ENCODE assay signal across 10 mouse cellular contexts in the genomic region with DNA sequence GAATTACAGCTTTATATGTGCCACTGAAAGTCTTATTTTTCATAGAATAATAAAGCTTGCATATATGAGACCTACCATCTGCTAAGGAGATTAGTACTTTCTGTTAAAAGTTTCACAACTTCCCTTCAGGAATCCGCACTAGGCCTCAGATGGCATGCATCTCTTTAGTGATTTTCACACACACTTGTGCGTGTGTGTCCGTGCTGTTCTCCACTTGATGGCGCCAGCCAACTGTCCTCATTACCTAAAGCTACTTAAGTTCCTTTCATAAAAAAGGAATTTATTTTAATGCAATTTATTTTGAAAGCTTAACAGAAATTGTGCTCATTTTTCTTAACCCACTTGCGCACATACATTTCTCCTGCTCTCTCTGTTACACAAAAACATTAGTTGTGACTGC. TPM values are rescaled to one million over a fixed set of nuclear protein-coding genes. Genes with fewer than 3 reads are reported as not detected.
DNase-seq lines count a peak whose midpoint lies in the region; ATAC-seq and TF ChIP-seq lines count a peak whose summit lies in the region.
"Had no signal": no experiment of that assay in that cellular context is flagged by ENCODE, and none has a peak within 500 bp of the region (broad histone marks: within the 10 kb centered on the region; RNA-seq: fewer than 3 reads in every experiment).

No protein-coding gene starts in this region.

- DNase-seq in heart, postnatal 10 days, result peak; percentile 15 to 44
- peak; percentile 32 for DNase-seq in right cerebral cortex, postnatal 4 days
- no peak for DNase-seq in right cerebral cortex, adult 2 months (ENCODE audit: low spot score in 2 of 2)
- peak; percentile 58 for DNase-seq in brain, embryonic 14.5 days (ENCODE audit: low read depth)
- DNase-seq in stomach, postnatal 0 days (ENCODE audit: low spot score), result peak; percentile 21
- no peak for DNase-seq in cerebellum, adult 11 months
- no peak for DNase-seq in c-Kit-positive CD71-positive TER-119-positive erythroid progenitor cells, embryonic 14.5 days (ENCODE audit: low spot score)
- DNase-seq: right cerebral cortex, postnatal 25 days had no signal

- TF ChIP-seq CTCF in brain, embryonic 14.5 days (IDR thresholded peaks at IDR 0.05; ENCODE audit: borderline replicate concordance, extremely low read depth, insufficient read depth, insufficient read length), result peak; percentile 37; the same call in 1 of the 2 replicates
- TF ChIP-seq CTCF in stomach, postnatal 0 days (IDR thresholded peaks at IDR 0.05; ENCODE audit: low read depth), result peak; percentile 76

- WGBS in heart, embryonic 11.5 days (ENCODE audit: insufficient replicate concordance), result 81% methylated on average over 5 of the region's 5 CpGs
- WGBS in stomach, postnatal 0 days, result 65% methylated on average over 5 of the region's 5 CpGs

- no peak overlapping the region for H3K4me2 ChIP-seq in heart, embryonic 11.5 days
- H3K4me2 ChIP-seq in stomach, postnatal 0 days (replicated peaks; ENCODE audit: low read depth), result no peak overlapping the region
- H3K4me2 ChIP-seq: heart, embryonic 15.5 days had no signal

- H3K4me1 ChIP-seq in heart, embryonic 11.5 days (ENCODE audit: control insufficient read depth, insufficient read depth, low read length), result peaks cover 6% of the 10 kb centered on the region; the same call in 1 of the 2 replicates
- H3K4me1 ChIP-seq in stomach, postnatal 0 days (replicated peaks; ENCODE audit: control insufficient read depth, insufficient read depth), result no peaks in the 10 kb centered on the region

- no peak for ATAC-seq in heart, embryonic 11.5 days (replicated peaks; ENCODE audit: insufficient number of reproducible peaks, low FRiP score, low TSS enrichment)
- no peak for ATAC-seq in stomach, postnatal 0 days (ENCODE audit: low FRiP score, low TSS enrichment)

- no peak overlapping the region for H3K4me3 ChIP-seq in heart, embryonic 11.5 days (ENCODE audit: low read depth, low read length)
- no peak overlapping the region for H3K4me3 ChIP-seq in stomach, postnatal 0 days (ENCODE audit: low read depth, low read length)
- H3K4me3 ChIP-seq: heart, embryonic 15.5 days had no signal

- TF ChIP-seq EP300 in stomach, postnatal 0 days (optimal IDR thresholded peaks at IDR 0.05), result no peak

- H3K36me3 ChIP-seq in heart, embryonic 11.5 days (ENCODE audit: control insufficient read depth, insufficient read depth, low read length), result no peaks in the 10 kb centered on the region
- H3K36me3 ChIP-seq in stomach, postnatal 0 days (ENCODE audit: control insufficient read depth, insufficient read depth, low read length), result peaks cover 5% of the 10 kb centered on the region; the same call in 1 of the 2 replicates

- TF ChIP-seq POLR2A in brain, embryonic 14.5 days (IDR thresholded peaks at IDR 0.05; ENCODE audit: borderline replicate concordance, extremely low read depth, insufficient read depth, insufficient read length, poor library complexity, severe bottlenecking), result no peak

- H3K9ac ChIP-seq in heart, embryonic 11.5 days (ENCODE audit: low read depth, low read length), result no peak overlapping the region
- H3K9ac ChIP-seq in stomach, postnatal 0 days (ENCODE audit: low read length), result no peak overlapping the region
- H3K9ac ChIP-seq: heart, embryonic 15.5 days had no signal

- no peaks in the 10 kb centered on the region for H3K27me3 ChIP-seq in heart, embryonic 11.5 days (ENCODE audit: control insufficient read depth, insufficient read depth, low read length)
- no peaks in the 10 kb centered on the region for H3K27me3 ChIP-seq in stomach, postnatal 0 days (ENCODE audit: control insufficient read depth, insufficient read depth, low read length)
- H3K27me3 ChIP-seq: heart, embryonic 15.5 days had no signal

- no peaks in the 10 kb centered on the region for H3K9me3 ChIP-seq in heart, embryonic 11.5 days (replicated peaks; ENCODE audit: control insufficient read depth, low read length)
- no peaks in the 10 kb centered on the region for H3K9me3 ChIP-seq in stomach, postnatal 0 days (ENCODE audit: control insufficient read depth, low read length)
- H3K9me3 ChIP-seq: heart, embryonic 15.5 days had no signal

- H3K27ac ChIP-seq in heart, embryonic 11.5 days (ENCODE audit: low read depth, low read length), result no peak overlapping the region
- H3K27ac ChIP-seq in stomach, postnatal 0 days (replicated peaks), result no peak overlapping the region
- H3K27ac ChIP-seq: heart, embryonic 15.5 days had no signal

- intact Hi-C loops in heart, postnatal 10 days (cut with DNase I), result loop anchor here (2.0 kb wide), 1 partner anchor 101 kb away; no protein-coding TSS in a partner anchor

RNA-seq across cellular contexts. Expression of gene Ube2d2b, which starts 40.4 kb away (rescaled TPM):
- total RNA-seq in heart, postnatal 10 days (2021), result not detected
- 0.57 TPM in 1 of 2 replicates, not detected in the other for polyA plus RNA-seq in heart, embryonic 11.5 days (2014; fragmentation: Nextera tagmentation; extraction: Ambion mirVana)
- polyA plus RNA-seq in brain, embryonic 14.5 days (2012; rRNA removed), result not detected in 2 replicates
- not detected in 2 replicates for polyA plus RNA-seq in stomach, postnatal 0 days (2015; fragmentation: Nextera tagmentation; extraction: Ambion mirVana)

Comparison
In these comparisons a context has a peak if more than half of its experiments do, and no peak if none do; other contexts are left out.
1. DNase-seq: peak in heart, postnatal 10 days (2 of 2), right cerebral cortex, postnatal 4 days (single experiment), brain, embryonic 14.5 days (single experiment) and stomach, postnatal 0 days (single experiment); none in right cerebral cortex, adult 2 months (0 of 2), cerebellum, adult 11 months (single experiment) and c-Kit-positive CD71-positive TER-119-positive erythroid progenitor cells, embryonic 14.5 days (single experiment).